Mouse (Mus musculus): ENCODE measurements at regions not wholly inside any gene's neighbourhood (a gene's known extent, or its start where the extent isn't known, plus 50 kb on each side); places are given as distances from the start of the nearest gene placed in this dataset.
A peak's percentile ranks its signal among the peaks of the same experiment; 100 is the strongest.
"Not testable (repeated sequence)": the region's sequence is repeated elsewhere in the genome, so short reads cannot be mapped to it uniquely, and the experiment has no call there.

DNA sequence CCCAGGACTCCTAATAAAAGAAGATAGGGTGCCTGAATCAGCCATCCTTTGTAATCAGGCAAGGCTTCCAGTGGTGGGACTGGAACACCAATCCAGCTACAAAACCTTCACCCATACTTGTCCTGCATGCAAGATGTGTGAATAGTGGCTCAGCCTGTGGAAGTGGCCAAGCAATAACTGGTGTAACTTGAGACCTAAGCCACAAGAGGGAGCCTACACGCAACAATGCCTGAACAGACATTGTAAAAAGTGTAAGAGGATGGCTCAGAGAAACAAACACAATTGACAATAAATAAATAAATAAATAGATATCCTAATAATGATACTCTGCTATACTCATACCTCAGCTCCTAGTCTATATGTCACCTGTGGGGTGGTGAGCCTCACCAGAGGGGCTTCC, 781.5 kb upstream of the Cdh20 start:
- Histone ChIP-seq H3K9ac (ENCODE audit: low read depth, low read length) (no peak overlapping the region), H3K4me3 (ENCODE audit: low read depth, low read length) (no peak overlapping the region), H3K4me2 (ENCODE audit: low read length) (no peak overlapping the region), H3K36me3 (ENCODE audit: control insufficient read depth, insufficient read depth, low read length) (no peaks in the 10 kb centered on the region), H3K27me3 (ENCODE audit: control insufficient read depth, insufficient read depth, low read depth, low read length) (no peaks in the 10 kb centered on the region), H3K27ac (ENCODE audit: low read length) (no peak overlapping the region), H3K9me3 (replicated peaks; ENCODE audit: control insufficient read depth, low read length, poor library complexity, severe bottlenecking) (no peaks in the 10 kb centered on the region), H3K4me1 (ENCODE audit: control insufficient read depth, insufficient read depth, low read length) (no peaks in the 10 kb centered on the region)
- ATAC-seq, result peak; percentile 54; the same call in 1 of the 2 replicates
- WGBS, result 13% methylated on average over 1 of the region's 1 CpGs

DNA sequence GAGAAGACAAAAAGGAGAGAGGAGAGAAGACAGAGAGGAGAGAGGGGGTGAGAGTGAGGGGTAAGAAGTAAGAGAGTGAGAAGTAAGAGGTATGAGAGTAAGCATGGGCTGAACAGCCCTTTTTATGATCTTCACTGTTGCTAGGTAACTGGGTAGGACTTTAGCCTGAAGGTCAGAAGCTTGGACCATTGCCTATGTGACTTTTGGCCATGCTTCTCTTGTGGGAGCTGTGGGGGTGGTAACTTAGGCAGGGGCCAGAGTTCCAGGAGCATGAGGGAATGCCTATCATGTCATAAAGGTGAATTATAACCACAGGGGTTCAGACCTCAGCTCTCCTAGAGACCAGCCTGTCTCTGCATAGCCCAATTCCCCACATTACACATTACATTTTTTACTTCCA, 765.4 kb upstream of the Cdh20 start:
- not testable (repeated sequence) for H3K9ac ChIP-seq (ENCODE audit: low read depth, low read length); H3K4me2 ChIP-seq (ENCODE audit: low read length); H3K4me1 ChIP-seq (ENCODE audit: control insufficient read depth, insufficient read depth, low read length); H3K36me3 ChIP-seq (ENCODE audit: control insufficient read depth, insufficient read depth, low read length); H3K9me3 ChIP-seq (replicated peaks; ENCODE audit: control insufficient read depth, low read length, poor library complexity, severe bottlenecking); H3K4me3 ChIP-seq (ENCODE audit: low read depth, low read length); ATAC-seq; H3K27me3 ChIP-seq (ENCODE audit: control insufficient read depth, insufficient read depth, low read depth, low read length); H3K27ac ChIP-seq (ENCODE audit: low read length)

DNA sequence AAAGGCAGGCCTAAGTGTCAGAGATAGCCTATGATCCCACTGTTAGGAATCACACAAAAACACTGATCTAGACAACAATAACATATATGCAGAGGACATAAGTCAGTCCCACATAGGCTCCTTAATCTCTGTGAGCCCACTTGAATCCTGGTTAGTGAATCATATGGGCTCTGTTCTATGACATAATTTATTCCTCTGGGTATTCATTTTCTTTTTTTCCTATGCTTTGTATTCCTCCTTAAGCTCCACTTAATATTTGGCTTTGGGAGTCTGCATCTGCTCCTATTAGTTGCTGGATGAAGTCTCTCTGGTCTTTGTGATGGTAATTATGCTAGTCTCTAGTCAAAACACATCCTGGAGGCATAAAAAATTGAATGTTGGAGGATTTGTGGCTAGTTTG, 738.7 kb upstream of the Cdh20 start:
- H3K4me1 ChIP-seq (ENCODE audit: control insufficient read depth, insufficient read depth, low read length), result no peaks in the 10 kb centered on the region
- H3K36me3 ChIP-seq (ENCODE audit: control insufficient read depth, insufficient read depth, low read length), result no peaks in the 10 kb centered on the region
- no peak overlapping the region for H3K4me2 ChIP-seq (ENCODE audit: low read length)
- ATAC-seq, result peak; percentile 54; the same call in 1 of the 2 replicates
- H3K4me3 ChIP-seq (ENCODE audit: low read depth, low read length), result no peak overlapping the region
- H3K27me3 ChIP-seq (ENCODE audit: control insufficient read depth, insufficient read depth, low read depth, low read length), result no peaks in the 10 kb centered on the region
- no peaks in the 10 kb centered on the region for H3K9me3 ChIP-seq (replicated peaks; ENCODE audit: control insufficient read depth, low read length, poor library complexity, severe bottlenecking)
- no peak overlapping the region for H3K9ac ChIP-seq (ENCODE audit: low read depth, low read length)
- no peak overlapping the region for H3K27ac ChIP-seq (ENCODE audit: low read length)

DNA sequence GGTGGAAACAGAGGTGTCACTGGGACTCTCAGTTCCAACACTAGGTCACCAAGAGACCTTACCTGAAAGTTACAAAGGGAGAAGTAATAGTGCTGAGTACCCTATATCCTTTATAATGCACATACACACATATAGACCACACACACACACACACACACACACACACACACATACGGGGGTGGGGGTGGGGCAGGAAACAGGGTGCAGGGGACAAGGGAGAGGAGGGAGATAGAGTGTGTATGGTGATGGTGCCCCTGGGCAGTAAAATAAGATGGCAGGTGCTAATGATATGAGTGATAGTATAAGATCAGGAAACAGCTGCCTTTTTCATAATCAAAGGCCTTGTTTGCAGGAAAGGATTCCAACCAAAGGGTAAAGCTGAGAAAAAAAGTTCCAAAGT, 719.9 kb upstream of the Cdh20 start:
- Histone ChIP-seq H3K4me2 (ENCODE audit: low read length) (no peak overlapping the region), H3K4me3 (ENCODE audit: low read depth, low read length) (no peak overlapping the region), H3K9ac (ENCODE audit: low read depth, low read length) (no peak overlapping the region), H3K9me3 (replicated peaks; ENCODE audit: control insufficient read depth, low read length, poor library complexity, severe bottlenecking) (no peaks in the 10 kb centered on the region), H3K36me3 (ENCODE audit: control insufficient read depth, insufficient read depth, low read length) (no peaks in the 10 kb centered on the region), H3K27me3 (ENCODE audit: control insufficient read depth, insufficient read depth, low read depth, low read length) (no peaks in the 10 kb centered on the region), H3K4me1 (ENCODE audit: control insufficient read depth, insufficient read depth, low read length) (no peaks in the 10 kb centered on the region), H3K27ac (ENCODE audit: low read length) (no peak overlapping the region)
- 70% methylated on average over 1 of the region's 1 CpGs for WGBS
- ATAC-seq, result no peak

DNA sequence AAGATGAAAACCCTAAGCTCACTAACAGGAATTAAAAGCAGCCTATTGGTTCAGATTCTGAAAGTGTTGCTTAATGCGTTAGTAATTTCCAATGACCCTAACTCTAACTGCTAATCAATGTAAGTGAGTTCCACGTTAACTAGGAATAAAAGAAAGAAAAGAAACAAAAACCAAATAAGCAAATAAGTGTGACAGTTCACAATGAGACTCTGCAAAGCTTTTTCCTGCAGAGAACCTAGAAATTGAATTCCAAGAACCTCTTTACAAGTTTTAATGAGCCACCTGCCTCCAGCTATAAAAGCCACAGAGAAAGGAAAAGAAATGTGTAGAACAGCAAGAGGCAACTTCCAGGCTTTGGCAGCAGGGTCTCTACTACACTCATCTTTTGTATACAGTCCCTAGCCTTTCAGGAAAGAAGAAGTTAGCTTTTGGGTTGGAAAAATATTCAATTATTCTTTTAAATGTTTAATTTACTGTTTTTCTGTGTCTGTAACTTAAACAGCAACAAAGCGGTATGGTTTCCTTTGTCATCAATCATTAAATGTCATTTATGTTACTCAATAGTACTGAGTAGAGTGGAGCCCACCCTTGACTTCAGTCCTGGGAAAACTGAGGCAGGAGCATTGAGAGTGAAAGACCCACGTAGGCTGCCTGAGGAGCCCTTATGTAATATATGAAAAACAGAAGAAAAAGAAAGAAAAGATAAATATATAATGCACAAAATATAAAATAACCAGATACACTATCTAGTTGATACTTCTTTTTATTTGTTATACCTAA, 719.0 kb upstream of the Cdh20 start:
- Histone ChIP-seq H3K4me2 (ENCODE audit: low read length) (no peak overlapping the region), H3K27me3 (ENCODE audit: control insufficient read depth, insufficient read depth, low read depth, low read length) (no peaks in the 10 kb centered on the region), H3K36me3 (ENCODE audit: control insufficient read depth, insufficient read depth, low read length) (no peaks in the 10 kb centered on the region), H3K4me1 (ENCODE audit: control insufficient read depth, insufficient read depth, low read length) (no peaks in the 10 kb centered on the region), H3K9me3 (replicated peaks; ENCODE audit: control insufficient read depth, low read length, poor library complexity, severe bottlenecking) (no peaks in the 10 kb centered on the region), H3K4me3 (ENCODE audit: low read depth, low read length) (no peak overlapping the region), H3K27ac (ENCODE audit: low read length) (no peak overlapping the region), H3K9ac (ENCODE audit: low read depth, low read length) (no peak overlapping the region)
- 42% methylated on average over 4 of the region's 4 CpGs for WGBS
- ATAC-seq, result no peak

Measured in midbrain, embryonic 16.5 days (tissue).